Mouse (Mus musculus) kidney, postnatal 14 days (tissue): ENCODE results near the gene Ccdc141.

Experiments
- DNase-seq: peaks from one replicate; pipeline ENCODE4 v3.0.0; 2022; ENCODE audit warnings: mixed read lengths

Gene Ccdc141

GRCm38 (mm10) chr2:76970669-76971068 is 199.8 kb downstream of the Ccdc141 start:
- DNase-seq = no peak

GRCm38 (mm10) chr2:76970204-76970603 is 200.2 kb downstream of the Ccdc141 start:
- no peak for DNase-seq

- DNase-seq = no peak
Measured at GRCm38 (mm10) chr2:76969637-76970036, 200.8 kb downstream of the Ccdc141 start.

- peak; percentile 82 for DNase-seq
Measured at GRCm38 (mm10) chr2:76968919-76969318, 201.5 kb downstream of the Ccdc141 start.

- no peak for DNase-seq
Measured at GRCm38 (mm10) chr2:76966582-76966981, 203.9 kb downstream of the Ccdc141 start.

GRCm38 (mm10) chr2:76966013-76966412 is 204.4 kb downstream of the Ccdc141 start:
- no peak for DNase-seq

- no peak for DNase-seq
Measured at GRCm38 (mm10) chr2:76965542-76965941, 204.9 kb downstream of the Ccdc141 start.

- no peak for DNase-seq
Measured at GRCm38 (mm10) chr2:76962045-76962432, 208.4 kb downstream of the Ccdc141 start.

- DNase-seq = no peak
Measured at GRCm38 (mm10) chr2:76961420-76962044, 208.9 kb downstream of the Ccdc141 start.
